Mouse (Mus musculus) thymus, adult 2 months (tissue): ENCODE results near the gene Lrrn4. TPM values are rescaled to one million over a fixed set of nuclear protein-coding genes. Genes with fewer than 3 reads are reported as not detected.

ENCODE experiments used
- DNase-seq: peaks from one replicate; pipeline ENCODE4 v3.0.0; 2021
- H3K27ac ChIP-seq: fragments of 200-500 bp; 2 replicates; pipeline ENCODE4 v1.5.1; 2012; ENCODE audit warnings: low read length, control low read depth; ENCODE audit not compliant: control insufficient read depth, insufficient read depth
- H3K27me3 ChIP-seq: fragments of 200-500 bp; 2 replicates; pipeline ENCODE4 v1.6.1; 2012; ENCODE audit warnings: mild to moderate bottlenecking, low read length, moderate library complexity, mixed read lengths; ENCODE audit not compliant: control insufficient read depth, insufficient read depth
- H3K36me3 ChIP-seq: fragments of 200-500 bp; 2 replicates; pipeline ENCODE4 v1.6.1; 2012; ENCODE audit warnings: mild to moderate bottlenecking, low read length, moderate library complexity; ENCODE audit not compliant: control insufficient read depth, insufficient read depth
- H3K4me1 ChIP-seq: fragments of 200-500 bp; replicated peaks from 2 replicates; pipeline ENCODE4 v1.6.1; 2012; ENCODE audit warnings: low read length; ENCODE audit not compliant: control insufficient read depth, insufficient read depth
- H3K4me3 ChIP-seq: fragments of 200-500 bp; 2 replicates; pipeline ENCODE4 v1.5.1; 2012; ENCODE audit warnings: mild to moderate bottlenecking, low read length, control low read depth, moderate library complexity; ENCODE audit not compliant: control insufficient read depth, insufficient read depth
- CTCF ChIP-seq: fragments of 200-500 bp; IDR thresholded peaks from 2 replicates; pipeline ENCODE4 v1.5.1; 2012; ENCODE audit warnings: mild to moderate bottlenecking, control low read depth, low read length, moderate library complexity, borderline replicate concordance; ENCODE audit not compliant: control insufficient read depth, poor library complexity, insufficient read depth; ENCODE audit errors: extremely low read depth
- POLR2A ChIP-seq: fragments of 200-500 bp; IDR thresholded peaks from 2 replicates; pipeline ENCODE4 v1.6.1; 2012; ENCODE audit warnings: mild to moderate bottlenecking, low read length, control low read depth, moderate library complexity; ENCODE audit not compliant: control insufficient read depth, poor library complexity, insufficient read depth; ENCODE audit errors: extremely low read depth
- WGBS: fragments of 180-500 bp; shearing (Covaris S2); methylation state at CpG from one replicate; pipeline ENCODE4 v1.1.7; 2018; 5-methylcytosine and 5-hydroxymethylcytosine counted together
- polyA plus RNA-seq: library from polyadenylated mRNA; depleted of rRNA; stranded (reverse); fragments of >200 nt; gene quantifications from 2 replicates; pipeline ENCODE4 v1.2.3, GENCODE M21; 2012; rRNA removed

Gene Lrrn4
- polyA plus RNA-seq = 7.4 and 12.7 TPM in 2 replicates

GRCm38 (mm10) chr2:132880844-132881645 is at the start of gene Lrrn4:
Gene Lrrn4 (minus strand): TSS chr2:132880891.
- DNase-seq = no peak
- H3K36me3 ChIP-seq = no peaks in the 10 kb centered on the region
- peaks cover 3% of the 10 kb centered on the region for H3K4me1 ChIP-seq
- H3K4me3 ChIP-seq = peak within 1 kb of the TSS; percentile 45
- TF ChIP-seq POLR2A (no peak), CTCF (no peak)
- 76% methylated on average over 12 of the region's 12 CpGs for WGBS
- H3K27ac ChIP-seq = no peak within 1 kb of the TSS
- no peaks in the 10 kb centered on the region for H3K27me3 ChIP-seq

DNA sequence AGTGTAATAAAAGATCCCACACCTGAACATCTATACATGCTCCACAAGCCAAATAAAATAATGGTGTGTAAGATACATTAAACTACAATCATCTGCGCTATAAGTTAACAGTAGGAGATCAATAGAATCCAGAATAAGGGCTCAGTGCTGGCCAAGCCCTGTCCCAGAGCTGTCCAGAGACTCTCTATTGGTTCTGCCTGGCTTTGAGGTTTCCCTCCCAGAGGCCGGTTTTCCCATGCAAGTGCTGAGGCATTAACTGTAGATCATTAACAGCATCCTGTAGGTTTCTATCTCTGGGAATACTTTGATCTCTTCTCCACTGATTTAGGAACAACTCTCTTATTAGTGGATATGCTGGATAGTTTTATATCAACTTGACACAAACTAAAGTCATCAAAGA is 48.3 kb upstream of the Lrrn4 start:
- DNase-seq = no peak
- no peaks in the 10 kb centered on the region for H3K36me3 ChIP-seq
- no peak overlapping the region for H3K27ac ChIP-seq
- no peak for TF ChIP-seq POLR2A
- no peak for TF ChIP-seq CTCF
- no peak overlapping the region for H3K4me3 ChIP-seq
- no peaks in the 10 kb centered on the region for H3K27me3 ChIP-seq
- no peaks in the 10 kb centered on the region for H3K4me1 ChIP-seq
- WGBS = 95% methylated on average over 2 of the region's 2 CpGs

GRCm38 (mm10) chr2:132927871-132928270 is 47.2 kb upstream of the Lrrn4 start:
- Histone ChIP-seq H3K27me3 (no peaks in the 10 kb centered on the region), H3K36me3 (no peaks in the 10 kb centered on the region), H3K27ac (no peak overlapping the region), H3K4me1 (no peaks in the 10 kb centered on the region), H3K4me3 (no peak overlapping the region)
- no peak for DNase-seq
- WGBS = 78% methylated on average over 2 of the region's 2 CpGs
- TF ChIP-seq POLR2A = no peak
- TF ChIP-seq CTCF = no peak

- WGBS = 91% methylated on average over 2 of the region's 2 CpGs
- H3K4me1 ChIP-seq = no peaks in the 10 kb centered on the region
- TF ChIP-seq CTCF (no peak), POLR2A (no peak)
- H3K27me3 ChIP-seq = no peaks in the 10 kb centered on the region
- DNase-seq = no peak
- H3K27ac ChIP-seq = no peak overlapping the region
- H3K4me3 ChIP-seq = no peak overlapping the region
- no peaks in the 10 kb centered on the region for H3K36me3 ChIP-seq
These were observed 46.6 kb upstream of the Lrrn4 start for GRCm38 (mm10) chr2:132927298-132927697.

DNA sequence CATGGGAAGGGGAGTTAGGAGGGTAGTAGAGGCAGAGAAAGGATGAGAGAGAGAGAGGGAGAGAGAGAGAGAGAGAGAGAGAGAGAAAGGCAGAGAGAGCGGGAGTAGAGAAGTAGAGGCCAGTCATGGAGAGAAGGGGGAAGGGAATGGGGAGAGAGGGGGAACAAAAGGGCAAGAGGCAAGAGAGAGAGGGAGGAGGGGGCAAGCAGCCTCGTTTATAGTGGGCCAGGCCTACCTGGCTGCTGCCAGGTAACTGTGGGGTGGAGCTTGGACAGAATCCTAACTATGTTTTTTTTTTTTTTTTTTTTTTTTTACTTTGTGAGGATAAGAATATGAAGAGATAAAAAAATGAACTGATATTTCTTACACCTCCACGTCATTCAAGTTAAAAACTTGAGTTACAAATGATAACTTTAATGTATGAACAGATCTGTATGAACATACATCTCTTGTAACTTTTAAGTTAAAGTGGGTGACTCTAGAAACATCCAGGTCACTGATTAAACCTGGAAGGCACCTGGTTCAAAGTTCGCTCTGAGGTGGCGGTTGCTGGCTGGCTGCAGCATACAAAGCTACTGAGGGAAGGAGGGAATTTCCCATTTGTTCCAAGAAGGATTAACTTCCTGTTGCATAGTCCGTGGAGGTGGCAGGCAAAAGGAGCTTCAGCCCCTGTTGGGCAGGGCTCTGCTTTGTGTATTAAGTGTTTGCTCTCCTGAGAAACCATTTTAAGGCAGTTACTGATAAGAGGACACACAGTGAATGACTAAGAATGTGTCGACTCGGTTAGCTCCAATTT is 42.8 kb upstream of the Lrrn4 start:
- DNase-seq = no peak
- no peak overlapping the region for H3K4me3 ChIP-seq
- TF ChIP-seq CTCF (no peak), POLR2A (no peak)
- no peaks in the 10 kb centered on the region for H3K36me3 ChIP-seq
- no peak overlapping the region for H3K27ac ChIP-seq
- H3K4me1 ChIP-seq = no peaks in the 10 kb centered on the region
- H3K27me3 ChIP-seq = no peaks in the 10 kb centered on the region
- 64% methylated on average over 8 of the region's 8 CpGs for WGBS

GRCm38 (mm10) chr2:132922076-132922873 is 41.6 kb upstream of the Lrrn4 start:
- Histone ChIP-seq H3K27me3 (no peaks in the 10 kb centered on the region), H3K4me3 (no peak overlapping the region), H3K4me1 (no peaks in the 10 kb centered on the region), H3K27ac (no peak overlapping the region), H3K36me3 (no peaks in the 10 kb centered on the region)
- TF ChIP-seq POLR2A = no peak
- TF ChIP-seq CTCF = no peak
- no peak for DNase-seq
- 85% methylated on average over 9 of the region's 9 CpGs for WGBS
